Mouse (Mus musculus) lung, postnatal 0 days (tissue): ENCODE measurements around the gene Ccl11.

ENCODE experiments used
- CTCF ChIP-seq: IDR thresholded peaks from 2 replicates; pipeline ENCODE4 v1.5.1; 2016; ENCODE audit warnings: antibody characterized with exemption, mild to moderate bottlenecking
- EP300 ChIP-seq: IDR thresholded peaks from 2 replicates; pipeline ENCODE4 v1.6.1; 2016; ENCODE audit warnings: antibody characterized with exemption, mild to moderate bottlenecking, control low read depth

GRCm38 (mm10) chr11:82039132-82039660 lies 18.4 kb upstream of the Ccl11 start:
- no peak for TF ChIP-seq CTCF
- TF ChIP-seq EP300, result no peak
